Mouse (Mus musculus): ENCODE results near the gene Psmb1. TPM values are rescaled to one million over a fixed set of nuclear protein-coding genes. Genes with fewer than 3 reads are reported as not detected.
"Not testable (repeated sequence)": the region's sequence is repeated elsewhere in the genome, so short reads cannot be mapped to it uniquely, and the experiment has no call there.

Psmb1 gene
- polyA plus RNA-seq, 1 experiment from 2014 or later = 264 TPM

DNA sequence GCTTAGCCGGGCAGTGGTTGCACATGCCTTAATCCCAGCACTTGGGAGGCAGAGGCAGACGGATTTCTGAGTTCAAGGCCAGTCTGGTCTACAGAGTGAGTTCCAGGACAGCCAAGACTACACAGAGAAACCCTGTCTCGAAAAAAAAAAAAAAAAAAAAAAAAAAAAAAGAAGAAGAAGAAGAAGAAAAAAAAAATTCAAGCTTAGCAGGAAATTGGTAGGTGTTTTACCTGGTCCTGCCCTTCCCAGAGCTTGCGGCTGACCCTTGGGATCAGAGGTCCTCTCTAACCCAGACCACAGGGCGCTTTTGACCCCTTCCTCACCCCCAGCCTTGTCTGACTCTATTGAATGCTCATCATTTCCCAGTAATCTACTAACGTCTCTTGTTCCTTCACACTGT, 50.4 kb downstream of the Psmb1 start:
- not testable (repeated sequence) for H3K4me1 ChIP-seq (ENCODE audit: control insufficient read depth, insufficient read depth, low read length); ATAC-seq (ENCODE audit: low read depth); H3K4me3 ChIP-seq (ENCODE audit: low read depth, low read length); H3K4me2 ChIP-seq (ENCODE audit: low read depth, low read length); H3K27me3 ChIP-seq (ENCODE audit: control insufficient read depth, insufficient read depth, low read length); H3K9ac ChIP-seq (replicated peaks; ENCODE audit: low read depth, low read length); H3K36me3 ChIP-seq (ENCODE audit: control insufficient read depth, insufficient read depth, low read length); H3K27ac ChIP-seq (ENCODE audit: low read depth, low read length); H3K9me3 ChIP-seq (ENCODE audit: control insufficient read depth, low read length)
- 74% methylated on average over 5 of the region's 6 CpGs for WGBS

DNA sequence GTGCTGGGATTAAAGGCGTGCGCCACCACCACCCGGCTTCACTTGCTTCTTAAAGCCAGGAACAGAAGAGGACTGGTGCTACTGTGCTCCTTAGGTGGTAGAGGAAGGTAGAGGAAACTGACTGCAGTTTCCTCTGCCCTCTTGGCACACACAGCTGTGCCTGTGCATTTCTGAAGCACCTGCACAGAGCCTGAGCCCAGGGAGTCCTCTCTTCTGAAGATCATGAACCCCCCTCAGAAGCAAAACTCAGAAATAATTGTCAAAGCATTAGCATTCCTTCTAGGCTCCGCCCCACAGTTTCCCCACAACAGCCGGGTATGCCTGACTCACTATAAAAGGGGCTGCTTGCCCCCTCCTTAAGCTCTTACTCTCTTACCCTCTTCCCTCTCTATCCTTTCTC, 51.7 kb downstream of the Psmb1 start:
- no peaks in the 10 kb centered on the region for H3K9me3 ChIP-seq (ENCODE audit: control insufficient read depth, low read length)
- H3K27ac ChIP-seq (ENCODE audit: low read depth, low read length) = no peak overlapping the region
- H3K4me3 ChIP-seq (ENCODE audit: low read depth, low read length) = no peak overlapping the region
- 75% methylated on average over 5 of the region's 5 CpGs for whole genome bisulfite sequencing
- no peaks in the 10 kb centered on the region for H3K4me1 ChIP-seq (ENCODE audit: control insufficient read depth, insufficient read depth, low read length)
- ATAC-seq (ENCODE audit: low read depth) = no peak
- H3K27me3 ChIP-seq (ENCODE audit: control insufficient read depth, insufficient read depth, low read length) = no peaks in the 10 kb centered on the region
- H3K4me2 ChIP-seq (ENCODE audit: low read depth, low read length) = no peak overlapping the region
- no peaks in the 10 kb centered on the region for H3K36me3 ChIP-seq (ENCODE audit: control insufficient read depth, insufficient read depth, low read length)
- H3K9ac ChIP-seq (replicated peaks; ENCODE audit: low read depth, low read length) = no peak overlapping the region

DNA sequence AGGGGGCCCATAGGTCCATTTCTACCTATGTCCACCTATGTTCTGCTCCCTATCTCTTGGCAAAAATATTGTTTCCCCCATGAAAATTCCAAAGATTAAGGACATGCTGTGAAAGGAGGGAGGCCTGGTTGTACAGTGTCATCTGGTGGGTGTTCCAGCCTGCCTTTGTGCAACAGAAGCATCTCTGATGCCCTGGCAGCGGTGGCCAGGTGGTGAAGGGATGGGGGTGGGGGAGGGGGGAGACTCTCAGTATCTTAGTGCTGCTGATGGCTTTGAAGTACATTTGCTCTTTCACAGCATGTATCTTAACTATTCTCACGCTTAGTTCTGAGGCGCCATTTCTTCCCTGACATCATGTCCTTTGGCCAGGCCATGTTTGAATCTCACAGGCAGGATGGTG, 54.1 kb downstream of the Psmb1 start:
- Histone ChIP-seq H3K27me3 (ENCODE audit: control insufficient read depth, insufficient read depth, low read length) (no peaks in the 10 kb centered on the region), H3K9me3 (ENCODE audit: control insufficient read depth, low read length) (no peaks in the 10 kb centered on the region), H3K4me1 (ENCODE audit: control insufficient read depth, insufficient read depth, low read length) (peaks cover 3% of the 10 kb centered on the region), H3K36me3 (ENCODE audit: control insufficient read depth, insufficient read depth, low read length) (no peaks in the 10 kb centered on the region), H3K27ac (ENCODE audit: low read depth, low read length) (no peak overlapping the region), H3K4me2 (ENCODE audit: low read depth, low read length) (no peak overlapping the region), H3K4me3 (ENCODE audit: low read depth, low read length) (no peak overlapping the region), H3K9ac (replicated peaks; ENCODE audit: low read depth, low read length) (no peak overlapping the region)
- ATAC-seq (ENCODE audit: low read depth) = no peak
- WGBS = 78% methylated on average over 3 of the region's 3 CpGs

DNA sequence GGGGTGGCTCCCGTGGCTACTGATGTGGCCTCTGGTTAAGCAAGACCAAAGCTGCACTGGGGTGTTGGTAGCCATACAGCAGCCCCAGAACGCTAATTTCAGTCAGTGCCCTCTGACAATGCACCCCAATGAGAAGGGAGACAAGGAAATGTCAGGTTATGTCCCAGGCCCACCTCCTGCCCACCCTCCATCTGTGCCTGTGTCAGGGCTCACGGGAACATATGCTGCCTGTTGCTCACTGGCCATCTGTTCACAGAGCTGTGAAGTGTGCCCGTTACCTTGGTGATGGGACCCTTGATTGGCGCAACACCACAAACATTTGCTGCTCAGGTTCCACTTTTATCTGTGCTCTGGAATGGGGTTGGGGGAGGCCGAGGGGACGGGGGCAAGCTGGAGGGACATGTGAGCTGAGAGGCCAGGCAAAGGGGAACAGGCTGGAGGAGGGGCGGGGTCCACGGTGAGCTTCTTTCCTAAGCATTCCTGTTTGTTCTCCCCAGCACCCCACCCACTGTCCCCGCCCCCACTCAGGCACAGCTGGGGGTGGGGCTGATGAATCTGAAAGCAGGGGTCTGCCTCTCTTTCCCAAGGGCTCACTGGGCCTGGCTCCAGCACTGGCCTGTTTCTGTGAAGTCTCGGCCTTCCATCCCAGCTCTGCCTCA, 59.0 kb downstream of the Psmb1 start:
- no peak overlapping the region for H3K4me3 ChIP-seq (ENCODE audit: low read depth, low read length)
- H3K27ac ChIP-seq (ENCODE audit: low read depth, low read length) = no peak overlapping the region
- no peaks in the 10 kb centered on the region for H3K9me3 ChIP-seq (ENCODE audit: control insufficient read depth, low read length)
- 7% methylated on average over 10 of the region's 11 CpGs for WGBS
- ATAC-seq (ENCODE audit: low read depth) = peak; percentile 88
- no peak overlapping the region for H3K9ac ChIP-seq (replicated peaks; ENCODE audit: low read depth, low read length)
- H3K4me1 ChIP-seq (ENCODE audit: control insufficient read depth, insufficient read depth, low read length) = peaks cover 8% of the 10 kb centered on the region
- H3K27me3 ChIP-seq (ENCODE audit: control insufficient read depth, insufficient read depth, low read length) = no peaks in the 10 kb centered on the region
- peak overlapping the region; percentile 4; the same call in 1 of the 2 replicates for H3K4me2 ChIP-seq (ENCODE audit: low read depth, low read length)
- H3K36me3 ChIP-seq (ENCODE audit: control insufficient read depth, insufficient read depth, low read length) = no peaks in the 10 kb centered on the region

DNA sequence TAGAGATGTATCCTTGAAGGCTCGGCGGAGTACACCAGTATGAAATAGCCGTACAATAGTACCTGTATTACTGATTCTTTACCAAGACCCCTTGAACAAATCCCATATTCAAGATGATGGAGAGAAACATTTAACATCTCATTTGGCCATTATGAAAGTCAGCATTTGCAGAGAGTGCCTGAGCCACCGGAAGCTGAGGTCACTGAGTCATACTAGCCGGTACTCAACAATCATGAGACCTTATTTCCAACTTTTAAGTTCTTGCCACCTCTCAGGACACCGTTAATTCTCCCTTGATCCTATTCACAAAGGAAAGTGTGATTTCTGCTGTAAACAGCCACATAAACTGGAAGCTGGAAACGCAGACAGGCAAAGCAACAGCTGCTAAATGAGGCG, 59.5 kb downstream of the Psmb1 start:
- no peak for ATAC-seq (ENCODE audit: low read depth)
- peaks cover 8% of the 10 kb centered on the region for H3K4me1 ChIP-seq (ENCODE audit: control insufficient read depth, insufficient read depth, low read length)
- H3K4me3 ChIP-seq (ENCODE audit: low read depth, low read length) = no peak overlapping the region
- H3K9ac ChIP-seq (replicated peaks; ENCODE audit: low read depth, low read length) = no peak overlapping the region
- no peaks in the 10 kb centered on the region for H3K27me3 ChIP-seq (ENCODE audit: control insufficient read depth, insufficient read depth, low read length)
- 55% methylated on average over 8 of the region's 8 CpGs for WGBS
- H3K4me2 ChIP-seq (ENCODE audit: low read depth, low read length) = no peak overlapping the region
- no peaks in the 10 kb centered on the region for H3K36me3 ChIP-seq (ENCODE audit: control insufficient read depth, insufficient read depth, low read length)
- no peaks in the 10 kb centered on the region for H3K9me3 ChIP-seq (ENCODE audit: control insufficient read depth, low read length)
- no peak overlapping the region for H3K27ac ChIP-seq (ENCODE audit: low read depth, low read length)

DNA sequence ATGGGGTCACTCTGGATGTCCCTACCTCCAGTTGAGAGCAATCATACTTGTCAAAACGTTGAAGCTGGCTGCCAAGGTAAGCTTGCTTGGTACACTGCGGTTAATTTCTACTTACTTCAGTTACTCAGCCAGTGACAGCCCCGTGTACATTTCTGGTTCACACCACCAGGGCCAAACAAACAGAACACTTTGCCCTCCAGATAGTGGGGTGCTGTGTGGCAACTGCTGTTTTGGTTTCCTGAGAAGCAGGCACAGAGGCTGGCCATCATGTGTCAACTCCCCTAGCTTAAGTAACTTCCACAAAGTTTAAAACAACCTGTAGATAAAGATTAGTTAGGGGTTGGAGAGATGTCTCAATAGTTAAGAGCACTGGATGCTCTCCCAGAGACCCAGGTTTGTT, 64.8 kb downstream of the Psmb1 start:
- H3K36me3 ChIP-seq (ENCODE audit: control insufficient read depth, insufficient read depth, low read length) = peaks cover 22% of the 10 kb centered on the region
- no peak overlapping the region for H3K4me3 ChIP-seq (ENCODE audit: low read depth, low read length)
- no peak overlapping the region for H3K27ac ChIP-seq (ENCODE audit: low read depth, low read length)
- ATAC-seq (ENCODE audit: low read depth) = no peak
- no peak overlapping the region for H3K4me2 ChIP-seq (ENCODE audit: low read depth, low read length)
- no peaks in the 10 kb centered on the region for H3K4me1 ChIP-seq (ENCODE audit: control insufficient read depth, insufficient read depth, low read length)
- no peaks in the 10 kb centered on the region for H3K27me3 ChIP-seq (ENCODE audit: control insufficient read depth, insufficient read depth, low read length)
- WGBS = 89% methylated on average over 3 of the region's 3 CpGs
- H3K9me3 ChIP-seq (ENCODE audit: control insufficient read depth, low read length) = no peaks in the 10 kb centered on the region
- no peak overlapping the region for H3K9ac ChIP-seq (replicated peaks; ENCODE audit: low read depth, low read length)

DNA sequence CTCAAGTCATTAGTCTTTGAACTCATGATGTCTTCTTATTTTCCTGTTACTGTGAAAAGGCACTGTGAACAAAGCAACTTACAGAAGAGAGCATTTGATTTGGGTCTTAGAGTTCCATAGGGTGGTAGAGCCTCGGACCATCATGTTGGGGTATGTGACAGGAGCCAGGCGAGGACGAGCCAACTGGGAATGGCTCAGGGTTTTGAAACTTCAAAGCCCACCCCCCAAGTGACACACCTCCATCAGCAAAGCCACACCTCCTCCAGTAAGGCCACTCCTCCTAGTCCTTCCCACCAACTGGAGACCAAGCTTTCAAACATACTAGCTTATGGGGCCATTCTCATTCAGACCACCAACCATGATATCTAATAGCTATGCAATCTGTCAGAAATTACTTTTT, 67.5 kb downstream of the Psmb1 start:
- no peak for ATAC-seq (ENCODE audit: low read depth)
- no peak overlapping the region for H3K27ac ChIP-seq (ENCODE audit: low read depth, low read length)
- no peaks in the 10 kb centered on the region for H3K9me3 ChIP-seq (ENCODE audit: control insufficient read depth, low read length)
- peaks cover 34% of the 10 kb centered on the region for H3K36me3 ChIP-seq (ENCODE audit: control insufficient read depth, insufficient read depth, low read length)
- H3K4me3 ChIP-seq (ENCODE audit: low read depth, low read length) = no peak overlapping the region
- H3K9ac ChIP-seq (replicated peaks; ENCODE audit: low read depth, low read length) = no peak overlapping the region
- no peak overlapping the region for H3K4me2 ChIP-seq (ENCODE audit: low read depth, low read length)
- WGBS = 81% methylated on average over 3 of the region's 3 CpGs
- no peaks in the 10 kb centered on the region for H3K27me3 ChIP-seq (ENCODE audit: control insufficient read depth, insufficient read depth, low read length)
- H3K4me1 ChIP-seq (ENCODE audit: control insufficient read depth, insufficient read depth, low read length) = no peaks in the 10 kb centered on the region

DNA sequence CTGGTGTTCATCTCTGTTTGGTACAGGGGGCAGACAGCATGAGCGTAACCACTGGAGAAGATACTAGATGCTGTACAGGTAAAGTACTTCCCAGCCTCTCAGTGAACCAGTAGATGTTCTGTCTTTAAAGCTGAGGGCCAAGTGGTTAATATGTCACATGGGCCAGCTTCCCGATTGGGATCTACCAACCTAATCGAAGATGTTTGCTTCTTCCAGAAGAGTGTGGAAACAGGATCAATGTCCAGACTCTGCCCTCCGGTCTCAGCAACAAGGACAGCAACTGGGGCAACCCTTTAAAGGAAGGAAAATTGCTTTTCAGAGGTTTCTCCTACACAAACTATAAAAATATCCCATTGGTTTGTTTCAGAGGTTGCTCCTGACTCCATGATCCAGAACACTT, 68.0 kb downstream of the Psmb1 start:
- Histone ChIP-seq H3K27ac (ENCODE audit: low read depth, low read length) (no peak overlapping the region), H3K4me3 (ENCODE audit: low read depth, low read length) (no peak overlapping the region), H3K4me2 (ENCODE audit: low read depth, low read length) (no peak overlapping the region), H3K27me3 (ENCODE audit: control insufficient read depth, insufficient read depth, low read length) (no peaks in the 10 kb centered on the region), H3K9me3 (ENCODE audit: control insufficient read depth, low read length) (no peaks in the 10 kb centered on the region), H3K36me3 (ENCODE audit: control insufficient read depth, insufficient read depth, low read length) (peaks cover 37% of the 10 kb centered on the region), H3K4me1 (ENCODE audit: control insufficient read depth, insufficient read depth, low read length) (no peaks in the 10 kb centered on the region), H3K9ac (replicated peaks; ENCODE audit: low read depth, low read length) (no peak overlapping the region)
- 94% methylated on average over 4 of the region's 4 CpGs for whole genome bisulfite sequencing
- no peak for ATAC-seq (ENCODE audit: low read depth)

DNA sequence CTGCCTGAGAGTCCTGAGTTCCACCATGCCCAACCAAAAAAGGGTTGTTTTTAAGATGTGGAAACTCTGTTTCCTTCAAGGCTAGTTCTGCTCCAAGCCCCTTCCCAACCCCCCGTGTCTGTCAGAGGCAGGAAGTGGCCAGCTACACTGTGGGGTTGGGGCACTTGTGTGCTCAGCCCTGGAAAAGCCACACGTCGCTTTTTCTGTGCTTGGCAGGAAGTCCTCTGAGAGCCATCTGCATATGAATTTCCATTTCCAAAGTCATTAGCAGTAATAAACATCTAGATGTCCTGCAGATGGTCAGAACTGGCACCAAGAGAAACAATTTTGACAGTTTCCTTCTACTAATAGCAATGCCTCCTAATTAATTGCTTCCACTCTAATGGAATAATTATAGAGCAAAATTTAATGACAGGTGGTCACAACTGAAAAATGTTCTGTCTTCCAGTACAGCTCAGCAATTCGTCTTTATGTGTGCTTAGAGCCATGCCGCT, 68.5 kb downstream of the Psmb1 start:
- WGBS = 57% methylated on average over 5 of the region's 5 CpGs
- H3K9me3 ChIP-seq (ENCODE audit: control insufficient read depth, low read length) = no peaks in the 10 kb centered on the region
- no peaks in the 10 kb centered on the region for H3K4me1 ChIP-seq (ENCODE audit: control insufficient read depth, insufficient read depth, low read length)
- no peaks in the 10 kb centered on the region for H3K27me3 ChIP-seq (ENCODE audit: control insufficient read depth, insufficient read depth, low read length)
- no peak for ATAC-seq (ENCODE audit: low read depth)
- no peak overlapping the region for H3K4me2 ChIP-seq (ENCODE audit: low read depth, low read length)
- no peak overlapping the region for H3K9ac ChIP-seq (replicated peaks; ENCODE audit: low read depth, low read length)
- no peak overlapping the region for H3K27ac ChIP-seq (ENCODE audit: low read depth, low read length)
- H3K4me3 ChIP-seq (ENCODE audit: low read depth, low read length) = no peak overlapping the region
- peaks cover 40% of the 10 kb centered on the region for H3K36me3 ChIP-seq (ENCODE audit: control insufficient read depth, insufficient read depth, low read length)
